Mouse (Mus musculus) heart, postnatal 10 days (tissue): ENCODE data around the gene Smarca4. TPM values are rescaled to one million over a fixed set of nuclear protein-coding genes. Genes with fewer than 3 reads are reported as not detected.

ENCODE experiments used
- DNase-seq, 2 experiments: peaks; one replicate each; pipeline ENCODE4 v3.0.0; 2021
- intact Hi-C: fragments of 180-260 bp; cut with DNase I; formaldehyde crosslinking; loops from one replicate; pipeline ENCODE4 v1.15.1; 2025
- microRNA-seq, 2 experiments: library from miRNA; unstranded; fragments of <30 nt; microRNA quantifications; one replicate each; pipeline ENCODE4 v1.2.0; 2022
- total RNA-seq, 2 experiments: library from RNA; stranded (reverse); gene quantifications; 2 replicates each; pipeline ENCODE4 v1.2.3; 2021

The Smarca4 gene
- total RNA-seq, 2 experiments from 2014 or later = 55.6 to 59.8 TPM

GRCm38 (mm10) chr9:21741514-21741913 lies 125.5 kb downstream of the Smarca4 start:
- no peak for DNase-seq
- intact Hi-C loops = no loop called here

DNA sequence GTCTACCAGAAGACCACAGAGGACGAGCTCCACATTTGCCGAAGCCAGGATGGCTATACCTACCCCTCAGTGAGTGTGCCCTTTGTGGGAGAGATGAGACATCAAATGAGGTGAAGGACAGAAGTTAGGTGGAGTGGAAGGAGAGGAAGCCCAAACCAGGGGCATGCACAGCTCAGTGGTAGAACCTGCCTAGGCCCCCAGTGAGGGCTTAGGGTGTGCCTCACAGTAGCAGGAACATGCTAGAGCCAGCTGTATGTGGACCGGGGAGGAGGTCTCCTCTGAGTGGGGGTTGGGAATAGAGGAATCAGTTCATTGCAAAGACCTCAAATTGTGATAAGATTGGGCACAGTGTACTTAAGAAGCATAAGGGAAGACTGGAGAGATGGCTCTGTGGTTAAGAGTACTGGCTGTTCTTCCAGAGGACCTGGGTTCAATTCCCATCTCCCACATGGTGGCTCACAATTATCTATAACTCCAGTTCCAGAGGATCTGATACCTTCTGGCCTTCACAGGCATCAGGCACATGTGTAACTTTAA lies 131.3 kb downstream of the Smarca4 start:
- intact Hi-C loops = loop anchor here (5.0 kb wide), 1 partner anchor 45 kb away; no protein-coding TSS in a partner anchor
- no peak for DNase-seq

GRCm38 (mm10) chr9:21748033-21748432 lies 132.1 kb downstream of the Smarca4 start:
- DNase-seq = peak; percentile 84 to 85
- intact Hi-C loops = loop anchor here (5.0 kb wide), 1 partner anchor 46 kb away; no protein-coding TSS in a partner anchor

GRCm38 (mm10) chr9:21748491-21748890 lies 132.5 kb downstream of the Smarca4 start:
- intact Hi-C loops = loop anchor here (5.0 kb wide), 1 partner anchor 46 kb away; no protein-coding TSS in a partner anchor

GRCm38 (mm10) chr9:21749382-21750118 lies 133.6 kb downstream of the Smarca4 start:
- DNase-seq = no peak
- intact Hi-C loops = loop anchor here (2.0 to 5.0 kb wide), 2 partner anchors 47 to 121 kb away; no protein-coding TSS in a partner anchor

More at GRCm38 (mm10) chr9:21748491-21748890, 132.5 kb downstream of the Smarca4 start:
- DNase-seq = peak in 1 of 2 experiments; percentile 24

GRCm38 (mm10) chr9:21750370-21750769 lies 134.4 kb downstream of the Smarca4 start:
- intact Hi-C loops = loop anchor here (2.0 kb wide), 1 partner anchor 120 kb away; no protein-coding TSS in a partner anchor
- DNase-seq = no peak

GRCm38 (mm10) chr9:21751347-21751746 lies 135.4 kb downstream of the Smarca4 start:
- intact Hi-C loops = loop anchor here (2.0 kb wide), 1 partner anchor 119 kb away; no protein-coding TSS in a partner anchor
- peak; percentile 68 to 77 for DNase-seq

DNA sequence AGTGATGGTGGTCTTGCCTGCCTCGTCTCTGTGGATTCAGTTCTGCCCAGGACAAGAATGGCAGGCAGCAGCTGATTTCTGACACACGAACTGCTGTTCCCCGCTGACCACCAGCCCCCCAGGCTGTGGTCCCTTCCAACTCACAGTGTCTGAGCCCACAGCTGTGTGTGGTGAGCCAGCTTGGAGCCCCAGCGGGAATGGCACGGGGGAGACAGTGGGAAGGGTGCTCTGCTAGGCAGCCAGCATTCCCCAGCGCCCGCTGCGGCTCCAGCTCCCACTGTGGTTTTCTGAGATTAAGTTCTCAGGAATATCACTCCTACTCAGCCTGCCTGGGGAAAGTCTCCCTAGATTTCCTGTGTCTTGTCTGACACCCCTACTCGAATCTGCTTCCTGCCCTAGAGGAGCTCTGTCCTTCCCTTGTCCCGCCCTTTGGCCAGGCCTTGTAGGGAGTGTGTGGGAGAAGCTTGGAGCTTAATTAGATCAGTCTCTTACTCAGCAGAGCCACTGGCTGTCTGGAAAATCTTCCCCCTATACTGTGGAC lies 136.4 kb downstream of the Smarca4 start:
- intact Hi-C loops = loop anchor here (1.0 kb wide), 1 partner anchor 51 kb away; no protein-coding TSS in a partner anchor
- DNase-seq = peak; percentile 82

Small RNA genes lying within 50 kb of the gene (microRNA-seq; reads per million reads assigned to microRNA genes)
- gene Mir1946b = 0 reads per million in 2 experiments

Other genes with a start within 250 kb of the Smarca4 start
- gene Ilf3, start 248.3 kb upstream of the Smarca4 start, total RNA-seq = 10 to 100 TPM; 41.3 to 51.0 TPM
- gene Qtrt1, start 204.3 kb upstream of the Smarca4 start, total RNA-seq = 10 to 100 TPM; 10.6 to 11.5 TPM
- 10 to 100 TPM; 90.0 to 90.6 TPM for gene Dnm2, start 191.3 kb upstream of the Smarca4 start, total RNA-seq
- gene Tmed1, start 105.9 kb upstream of the Smarca4 start, total RNA-seq = 10 to 100 TPM; 44.8 to 46.7 TPM
- gene AB124611, start 90.0 kb upstream of the Smarca4 start, total RNA-seq = 1 to 10 TPM; 1.1 to 1.5 TPM
- gene Carm1, start 69.3 kb upstream of the Smarca4 start, total RNA-seq = 10 to 100 TPM; 65.9 to 66.1 TPM
- gene Timm29, start 23.4 kb upstream of the Smarca4 start, total RNA-seq = 10 to 100 TPM; 45.7 to 45.8 TPM
- gene Yipf2, start 23.3 kb upstream of the Smarca4 start, total RNA-seq = 1 to 10 TPM; 6.8 to 7.9 TPM
- 10 to 100 TPM in 1 of 2 experiments, 1 to 10 TPM in 1; 8.5 to 10.7 TPM for gene Ldlr, start 107.3 kb downstream of the Smarca4 start, total RNA-seq
- 10 to 100 TPM; 11.9 to 14.5 TPM for gene Spc24, start 144.1 kb downstream of the Smarca4 start, total RNA-seq
- gene Kank2, start 182.6 kb downstream of the Smarca4 start, total RNA-seq = 10 to 100 TPM; 49.5 to 51.9 TPM
- gene Angptl8, start 219.3 kb downstream of the Smarca4 start, total RNA-seq = under 1 TPM in 1 of 2 experiments, not detected in 1; 0.31 TPM
- gene Dock6, start 236.5 kb downstream of the Smarca4 start, total RNA-seq = 10 to 100 TPM; 63.0 to 66.5 TPM